Mouse (Mus musculus) B cell, adult (primary cell): ENCODE measurements around the gene Hist2h3c1. TPM values are rescaled to one million over a fixed set of nuclear protein-coding genes. Genes with fewer than 3 reads are reported as not detected.

Experiments
- total RNA-seq: library from RNA; stranded (reverse); gene quantifications from 4 replicates; pipeline ENCODE4 v1.2.4, GENCODE M21; 2023; ENCODE audit not compliant: inconsistent age

The Hist2h3c1 gene
- not detected in 4 replicates for total RNA-seq

DNA sequence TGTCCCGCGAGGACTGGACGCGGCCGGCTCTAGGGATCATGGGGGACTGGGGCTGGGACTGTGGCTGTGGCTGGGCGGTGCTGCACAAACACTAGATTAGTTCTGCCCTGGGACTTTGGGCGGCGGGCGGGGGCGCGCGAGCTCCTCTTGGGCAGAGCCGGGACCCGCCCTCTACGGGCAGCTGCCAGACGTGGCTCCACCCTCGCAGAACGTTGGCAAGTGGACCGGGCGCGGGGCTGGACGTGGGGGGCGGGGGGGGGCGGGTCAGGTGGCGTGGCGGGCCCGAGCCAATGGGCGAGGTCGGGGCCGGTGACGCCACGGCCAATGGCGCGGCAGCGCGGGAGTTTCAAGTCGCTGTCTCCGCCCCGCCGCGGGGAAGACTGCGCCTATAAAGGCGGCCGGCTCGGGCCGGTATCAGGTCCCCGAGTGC, at the start of gene Hist2h3c1:
TSS of gene Hist2h3c1 (plus strand) at position 259 of the 430 bp plus-strand sequence.

DNA sequence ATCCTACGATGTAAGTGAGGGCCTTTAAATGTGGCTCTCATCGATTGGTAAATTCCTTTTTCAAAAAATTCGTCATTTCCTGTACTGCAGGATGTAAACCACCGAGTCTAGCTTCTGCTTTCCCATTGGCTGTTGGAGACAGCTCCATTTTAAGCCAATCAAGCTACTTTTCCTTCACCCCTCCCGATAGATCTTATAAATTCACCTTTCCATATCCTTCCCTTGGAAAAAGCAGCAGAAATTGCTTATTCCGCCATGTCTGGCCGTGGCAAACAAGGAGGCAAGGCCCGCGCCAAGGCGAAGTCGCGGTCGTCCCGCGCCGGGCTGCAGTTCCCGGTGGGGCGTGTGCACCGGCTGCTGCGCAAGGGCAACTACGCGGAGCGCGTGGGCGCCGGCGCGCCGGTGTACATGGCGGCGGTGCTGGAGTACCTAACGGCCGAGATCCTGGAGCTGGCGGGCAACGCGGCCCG, 26.8 kb upstream of the Hist2h3c1 start, which contains the start of the genes Bola1 and Hist2h2ab:
TSS of gene Bola1 (minus strand) at position 49 of the 470 bp plus-strand sequence.
TSS of gene Hist2h2ab (plus strand) at position 205 of the 470 bp plus-strand sequence.

DNA sequence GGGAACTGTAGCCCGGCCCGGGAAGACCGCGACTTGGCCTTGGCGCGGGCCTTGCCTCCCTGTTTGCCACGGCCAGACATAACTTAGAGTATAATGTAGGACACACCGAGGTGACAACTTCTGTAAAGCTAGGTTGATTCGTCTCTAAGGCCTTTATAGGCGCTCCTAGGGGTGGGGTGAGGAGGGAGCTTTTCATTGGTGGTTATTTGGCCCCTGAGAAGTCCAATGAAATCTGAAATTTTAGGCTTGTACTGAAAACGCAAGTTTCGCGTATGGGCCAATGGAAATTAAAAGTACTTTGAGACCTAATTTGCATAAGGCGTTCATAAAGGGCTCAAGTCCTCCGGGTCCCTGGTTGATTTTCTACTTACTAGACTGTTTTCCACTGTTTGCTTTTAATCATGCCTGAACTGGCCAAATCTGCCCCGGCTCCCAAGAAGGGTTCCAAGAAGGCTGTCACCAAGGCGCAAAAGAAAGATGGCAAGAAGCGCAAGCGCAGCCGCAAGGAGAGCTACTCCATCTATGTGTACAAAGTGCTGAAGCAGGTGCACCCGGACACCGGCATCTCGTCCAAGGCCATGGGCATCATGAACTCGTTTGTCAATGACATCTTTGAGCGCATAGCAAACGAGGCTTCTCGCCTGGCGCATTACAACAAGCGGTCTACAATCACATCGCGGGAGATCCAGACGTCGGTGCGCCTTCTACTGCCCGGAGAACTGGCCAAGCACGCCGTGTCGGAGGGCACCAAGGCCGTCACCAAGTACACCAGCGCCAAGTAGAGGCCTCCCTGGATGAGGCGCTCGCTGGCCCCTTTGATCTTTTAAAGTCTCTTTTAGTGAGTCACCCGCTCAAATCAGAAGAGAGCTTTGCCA, 25.5 kb upstream of the Hist2h3c1 start, which contains the start of the genes Hist2h2ac and Hist2h2be:
TSS of gene Hist2h2ac (minus strand) at position 116 of the 875 bp plus-strand sequence.
TSS of gene Hist2h2be (plus strand) at position 355 of the 875 bp plus-strand sequence.

DNA sequence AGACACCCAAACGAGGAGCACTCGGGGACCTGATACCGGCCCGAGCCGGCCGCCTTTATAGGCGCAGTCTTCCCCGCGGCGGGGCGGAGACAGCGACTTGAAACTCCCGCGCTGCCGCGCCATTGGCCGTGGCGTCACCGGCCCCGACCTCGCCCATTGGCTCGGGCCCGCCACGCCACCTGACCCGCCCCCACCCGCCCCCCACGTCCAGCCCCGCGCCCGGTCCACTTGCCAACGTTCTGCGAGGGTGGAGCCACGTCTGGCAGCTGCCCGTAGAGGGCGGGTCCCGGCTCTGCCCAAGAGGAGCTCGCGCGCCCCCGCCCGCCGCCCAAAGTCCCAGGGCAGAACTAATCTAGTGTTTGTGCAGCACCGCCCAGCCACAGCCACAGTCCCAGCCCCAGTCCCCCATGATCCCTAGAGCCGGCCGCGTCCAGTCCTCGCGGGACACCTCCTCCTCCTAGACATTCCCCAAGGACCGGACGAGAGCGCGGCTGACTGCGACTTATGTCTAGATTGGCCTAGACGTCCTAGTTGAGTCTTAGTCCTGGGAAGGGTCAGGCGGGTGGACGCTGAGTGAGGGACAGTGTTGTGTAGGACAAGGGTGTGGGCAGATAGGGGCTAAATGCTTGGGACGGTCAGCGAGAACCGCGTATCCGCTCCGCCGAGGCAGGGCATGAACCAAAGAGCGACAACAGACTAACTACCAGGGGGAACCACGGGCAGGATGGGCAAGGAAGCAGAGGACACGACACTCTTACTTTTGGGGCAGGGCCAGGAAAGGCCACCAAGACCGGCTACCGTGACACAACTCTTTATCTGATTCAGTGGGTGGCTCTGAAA, 7.3 kb upstream of the Hist2h3c1 start, which contains the start of gene Hist2h3c2:
TSS of gene Hist2h3c2 (minus strand) at position 174 of the 840 bp plus-strand sequence.

DNA sequence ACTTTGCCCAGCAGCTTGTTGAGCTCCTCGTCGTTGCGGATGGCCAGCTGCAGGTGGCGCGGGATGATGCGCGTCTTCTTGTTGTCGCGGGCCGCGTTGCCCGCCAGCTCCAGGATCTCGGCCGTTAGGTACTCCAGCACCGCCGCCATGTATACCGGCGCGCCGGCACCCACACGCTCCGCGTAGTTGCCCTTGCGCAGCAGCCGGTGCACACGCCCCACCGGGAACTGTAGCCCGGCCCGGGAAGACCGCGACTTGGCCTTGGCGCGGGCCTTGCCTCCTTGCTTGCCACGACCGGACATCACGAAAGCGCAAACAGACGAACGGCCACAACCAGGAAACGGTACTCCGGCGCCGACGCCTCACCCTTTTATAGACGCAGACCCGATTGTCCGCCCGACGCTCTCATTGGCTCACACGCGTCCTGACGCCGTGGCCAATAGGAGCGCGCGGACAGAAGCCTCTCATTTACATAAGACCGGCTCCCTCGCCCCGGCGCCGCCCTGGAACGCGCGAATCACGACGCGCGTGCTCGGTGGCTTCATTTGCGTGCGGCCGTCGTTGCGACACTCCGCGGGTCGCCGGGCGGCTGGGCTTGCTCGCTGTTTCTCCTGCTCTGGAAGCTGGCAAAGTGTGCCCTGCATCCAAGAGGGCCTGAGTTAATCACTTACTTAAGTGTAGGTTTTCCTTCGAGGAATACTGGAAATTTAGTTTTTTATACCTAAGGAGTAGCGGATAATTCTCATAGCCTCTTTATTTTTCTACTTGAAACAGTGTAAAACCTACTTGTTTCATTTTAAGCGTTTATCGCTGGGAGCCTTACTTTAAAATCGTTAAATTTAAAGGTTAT, 6.3 kb upstream of the Hist2h3c1 start, which contains the start of gene Hist2h2aa2:
TSS of gene Hist2h2aa2 (minus strand) at position 328 of the 850 bp plus-strand sequence.

DNA sequence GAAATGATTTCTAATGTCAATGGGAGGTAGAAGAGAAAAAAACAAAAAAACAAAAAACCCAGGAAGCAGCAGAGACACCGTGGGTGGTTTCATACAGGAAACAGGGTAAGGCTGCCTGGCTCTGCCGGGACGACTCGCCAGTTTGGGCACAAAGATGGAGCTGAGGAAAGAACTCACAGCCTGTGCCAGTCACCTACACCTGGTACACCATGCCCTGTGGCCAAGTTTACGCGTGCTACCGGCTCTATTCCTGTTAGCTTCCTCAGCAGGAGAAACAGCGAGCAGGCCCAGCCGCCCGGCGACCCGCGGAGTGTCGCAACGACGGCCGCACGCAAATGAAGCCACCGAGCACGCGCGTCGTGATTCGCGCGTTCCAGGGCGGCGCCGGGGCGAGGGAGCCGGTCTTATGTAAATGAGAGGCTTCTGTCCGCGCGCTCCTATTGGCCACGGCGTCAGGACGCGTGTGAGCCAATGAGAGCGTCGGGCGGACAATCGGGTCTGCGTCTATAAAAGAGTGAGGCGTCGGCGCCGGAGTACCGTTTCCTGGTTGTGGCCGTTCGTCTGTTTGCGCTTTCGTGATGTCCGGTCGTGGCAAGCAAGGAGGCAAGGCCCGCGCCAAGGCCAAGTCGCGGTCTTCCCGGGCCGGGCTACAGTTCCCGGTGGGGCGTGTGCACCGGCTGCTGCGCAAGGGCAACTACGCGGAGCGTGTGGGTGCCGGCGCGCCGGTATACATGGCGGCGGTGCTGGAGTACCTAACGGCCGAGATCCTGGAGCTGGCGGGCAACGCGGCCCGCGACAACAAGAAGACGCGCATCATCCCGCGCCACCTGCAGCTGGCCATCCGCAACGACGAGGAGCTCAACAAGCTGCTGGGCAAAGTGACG, 1.2 kb upstream of the Hist2h3c1 start, which contains the start of gene Hist2h2aa1:
TSS of gene Hist2h2aa1 (plus strand) at position 495 of the 884 bp plus-strand sequence.

DNA sequence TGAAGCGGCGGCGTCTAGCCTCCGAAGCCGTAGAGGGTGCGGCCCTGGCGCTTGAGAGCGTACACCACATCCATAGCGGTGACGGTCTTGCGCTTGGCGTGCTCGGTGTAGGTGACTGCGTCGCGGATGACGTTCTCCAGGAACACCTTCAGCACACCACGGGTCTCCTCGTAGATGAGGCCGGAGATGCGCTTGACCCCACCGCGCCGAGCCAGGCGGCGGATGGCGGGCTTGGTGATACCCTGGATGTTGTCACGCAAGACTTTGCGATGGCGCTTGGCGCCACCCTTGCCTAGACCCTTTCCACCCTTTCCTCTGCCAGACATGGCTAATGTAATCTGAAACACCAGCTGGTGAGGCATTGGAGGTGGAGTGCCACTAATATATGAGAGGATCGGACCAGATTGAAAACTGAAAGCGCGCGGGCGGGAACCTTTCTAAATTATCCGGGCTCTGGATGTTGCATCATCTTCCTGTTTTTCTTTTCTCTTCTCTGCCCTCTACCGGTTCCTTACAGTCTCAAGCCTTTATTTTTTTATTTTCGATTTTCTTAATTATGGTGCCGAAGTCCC, 16.6 kb downstream of the Hist2h3c1 start, which contains the start of gene Hist2h4:
TSS of gene Hist2h4 (minus strand) at position 333 of the 572 bp plus-strand sequence.

DNA sequence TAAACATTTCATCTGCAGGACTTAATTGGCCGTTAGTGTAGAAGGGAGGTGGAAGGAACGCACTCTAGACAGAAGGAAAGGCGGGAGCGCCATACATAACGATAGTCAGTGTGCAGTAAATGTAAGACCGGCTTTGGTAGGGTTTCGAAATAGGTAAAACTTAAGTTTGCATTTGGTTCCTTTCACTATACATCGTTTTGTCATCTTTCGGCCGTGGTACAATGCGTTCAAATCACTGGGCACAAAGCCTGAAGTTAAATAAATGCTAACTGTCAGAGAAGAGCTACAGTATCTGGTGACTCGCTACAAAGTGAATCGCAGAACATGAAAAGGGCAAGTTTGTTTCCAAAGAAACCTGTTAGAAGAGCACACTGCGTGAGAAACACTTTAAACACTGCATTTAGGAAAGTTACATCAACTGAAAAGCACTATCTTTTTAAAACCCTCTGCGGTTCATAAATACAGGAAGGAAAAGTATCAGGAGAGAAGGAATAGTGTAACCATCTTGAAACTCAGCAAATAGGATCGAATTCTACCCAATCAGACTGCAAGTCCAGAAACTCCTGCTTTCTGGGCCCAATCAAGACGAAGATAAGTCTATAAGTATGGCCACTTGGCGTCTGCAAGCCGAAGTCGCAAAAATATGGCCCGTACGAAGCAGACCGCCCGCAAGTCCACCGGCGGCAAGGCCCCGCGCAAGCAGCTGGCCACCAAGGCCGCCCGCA, 21.7 kb downstream of the Hist2h3c1 start, which contains the start of gene Hist2h3b:
TSS of gene Hist2h3b (plus strand) at position 604 of the 725 bp plus-strand sequence.

DNA sequence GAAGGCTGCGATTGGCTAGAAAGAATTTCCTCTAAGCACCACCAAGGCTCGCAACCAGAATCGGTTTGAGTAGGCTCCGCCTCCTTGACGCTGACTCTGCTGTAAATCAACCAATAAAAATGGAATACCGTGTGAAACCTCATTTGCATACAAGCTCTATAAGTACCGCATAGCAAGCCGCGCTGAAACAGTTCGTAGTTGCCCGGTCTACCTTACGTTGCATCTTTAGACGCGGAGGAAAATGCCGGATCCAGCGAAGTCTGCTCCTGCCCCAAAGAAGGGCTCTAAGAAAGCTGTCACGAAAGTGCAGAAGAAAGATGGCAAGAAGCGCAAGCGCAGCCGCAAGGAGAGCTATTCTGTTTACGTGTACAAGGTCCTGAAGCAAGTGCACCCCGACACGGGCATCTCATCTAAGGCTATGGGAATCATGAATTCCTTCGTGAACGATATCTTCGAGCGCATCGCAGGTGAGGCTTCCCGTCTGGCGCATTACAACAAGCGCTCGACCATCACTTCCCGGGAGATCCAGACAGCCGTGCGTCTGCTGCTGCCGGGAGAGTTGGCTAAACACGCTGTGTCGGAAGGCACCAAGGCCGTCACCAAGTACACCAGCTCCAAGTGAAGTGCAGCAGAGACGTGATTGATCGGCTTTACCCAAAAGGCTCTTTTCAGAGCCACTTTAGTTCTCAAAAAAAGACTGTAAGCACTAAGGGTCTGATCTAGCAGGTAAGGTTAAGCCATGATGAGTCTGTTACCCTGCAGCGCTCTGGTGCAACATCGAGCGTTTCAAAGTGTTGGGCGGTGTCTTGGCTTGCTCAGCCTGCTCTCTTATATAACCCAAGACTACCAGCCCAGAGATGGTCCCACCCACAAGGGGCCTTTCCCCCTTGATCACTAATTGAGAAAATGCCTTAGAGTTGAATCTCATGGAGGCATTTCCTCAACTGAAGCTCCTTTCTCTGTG, 23.3 kb downstream of the Hist2h3c1 start, which contains the start of gene Hist2h2bb:
TSS of gene Hist2h2bb (plus strand) at position 242 of the 964 bp plus-strand sequence.

DNA sequence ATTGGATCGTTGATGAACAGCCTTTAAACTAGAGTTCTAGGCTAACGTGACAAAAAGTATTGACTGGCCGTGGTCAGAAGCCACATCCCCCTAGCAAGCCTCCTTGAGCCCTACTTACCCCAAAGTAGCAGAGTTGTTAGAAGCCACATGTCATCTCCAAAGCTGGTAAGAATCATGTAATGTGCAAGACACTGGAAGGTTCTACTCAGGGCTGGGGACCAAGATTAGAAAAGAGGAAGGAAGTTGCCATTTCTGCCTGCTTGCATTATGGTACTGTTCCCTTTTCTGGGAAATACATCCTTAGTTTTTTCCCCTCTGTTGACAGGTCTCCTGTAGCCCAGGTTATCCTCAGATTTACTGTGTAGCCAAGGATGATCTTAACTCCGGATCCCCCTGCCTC, 47.3 kb downstream of the Hist2h3c1 start, which contains the start of gene Fcgr1:
TSS of gene Fcgr1 (minus strand) at position 183 of the 400 bp plus-strand sequence.

Other genes starting within 250 kb of the Hist2h3c1 start
- 16.8 to 29.1 TPM (median 20.3 TPM) in 4 replicates for gene Vps45, start 188.2 kb upstream of the Hist2h3c1 start, total RNA-seq
- gene Otud7b, start 142.2 kb upstream of the Hist2h3c1 start, total RNA-seq = 53.7 to 61.3 TPM (median 54.9 TPM) in 4 replicates
- 1.9 to 3.4 TPM (median 2.4 TPM) in 4 replicates for gene Mtmr11, start 84.7 kb upstream of the Hist2h3c1 start, total RNA-seq
- 86.6 to 96.9 TPM (median 89.8 TPM) in 4 replicates for gene Sf3b4, start 74.4 kb upstream of the Hist2h3c1 start, total RNA-seq
- 2.2 to 4.4 TPM (median 2.7 TPM) in 4 replicates for gene Sv2a, start 65.5 kb upstream of the Hist2h3c1 start, total RNA-seq
- 8.4 to 10.2 TPM (median 9.0 TPM) in 4 replicates for gene Bola1, start 27.0 kb upstream of the Hist2h3c1 start, total RNA-seq
- gene Hist2h2ab, start 26.8 kb upstream of the Hist2h3c1 start, total RNA-seq = 5.1 to 10.3 TPM (median 7.2 TPM) in 4 replicates
- 110 to 130 TPM (median 113 TPM) in 4 replicates for gene Hist2h2ac, start 25.8 kb upstream of the Hist2h3c1 start, total RNA-seq
- 4.9 to 5.8 TPM (median 5.0 TPM) in 4 replicates for gene Hist2h2be, start 25.6 kb upstream of the Hist2h3c1 start, total RNA-seq
- 1.6 to 5.2 TPM (median 3.2 TPM) in 4 replicates for gene Hist2h3c2, start 7.6 kb upstream of the Hist2h3c1 start, total RNA-seq
- 684 to 746 TPM (median 716 TPM) in 4 replicates for gene Hist2h2aa2, start 6.4 kb upstream of the Hist2h3c1 start, total RNA-seq
- 4.9 to 9.3 TPM (median 6.8 TPM) in 3 of 4 replicates, not detected in the other for gene Hist2h2aa1, start 1.2 kb upstream of the Hist2h3c1 start, total RNA-seq
- 52.3 to 62.2 TPM (median 53.7 TPM) in 4 replicates for gene Hist2h4, start 16.6 kb downstream of the Hist2h3c1 start, total RNA-seq
- 151 to 194 TPM (median 183 TPM) in 4 replicates for gene Hist2h3b, start 22.0 kb downstream of the Hist2h3c1 start, total RNA-seq
- gene Hist2h2bb, start 23.1 kb downstream of the Hist2h3c1 start, total RNA-seq = 179 to 204 TPM (median 198 TPM) in 4 replicates
- 0.19 to 0.60 TPM (median 0.52 TPM) in 4 replicates for gene Fcgr1, start 47.3 kb downstream of the Hist2h3c1 start, total RNA-seq
- not detected in 4 replicates for gene BC107364, start 205.6 kb downstream of the Hist2h3c1 start, total RNA-seq